Mouse (Mus musculus) megakaryocyte, embryonic 14.5 days (primary cell): ENCODE results near the gene Rhcg.

Experiments
- FLI1 ChIP-seq: IDR thresholded peaks from 2 replicates; pipeline ENCODE4 v1.6.1; 2012; ENCODE audit warnings: low read length, inconsistent platforms, mixed read lengths
- GATA1 ChIP-seq: IDR thresholded peaks from 3 replicates; pipeline ENCODE4 v1.6.1; 2012; ENCODE audit warnings: mixed read lengths, low read length, inconsistent platforms, borderline replicate concordance

DNA sequence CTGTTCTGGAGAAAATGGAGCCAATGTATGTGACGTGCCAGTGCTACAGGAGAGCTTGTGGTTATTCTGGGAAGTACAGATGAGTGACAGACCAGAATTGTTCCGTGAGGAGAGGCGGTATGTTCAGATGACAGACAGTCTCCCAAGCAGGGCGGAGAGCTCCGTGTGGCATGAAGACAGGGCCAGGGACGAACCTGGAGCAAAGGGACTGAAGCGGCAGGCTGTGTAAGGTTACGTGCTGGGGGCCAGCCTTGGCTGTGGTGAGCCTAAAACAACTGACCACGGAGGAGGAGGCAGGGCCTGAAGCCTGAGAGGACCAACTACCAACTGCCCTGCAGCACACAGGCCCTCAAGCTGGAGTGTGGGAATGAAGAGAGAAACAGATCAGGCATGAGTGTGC, 5.6 kb downstream of the Rhcg start:
- TF ChIP-seq GATA1 (no peak), FLI1 (no peak)
